Mouse (Mus musculus) Patski (cell line): ENCODE data around the gene Arl6ip4. TPM values are rescaled to one million over a fixed set of nuclear protein-coding genes. Genes with fewer than 3 reads are reported as not detected.
A peak's percentile ranks its signal among the peaks of the same experiment; 100 is the strongest.

ENCODE experiments used
- ATAC-seq: fragments of 100-300 bp; one replicate; pipeline ENCODE4 v1.8.0; 2021
- CTCF ChIA-PET: fragments of 350-600 bp; sonication (Branson Sonifier 250); formaldehyde crosslinking; loops from one replicate; lab custom pipeline; 2022; ENCODE audit warnings: inconsistent platforms; lab: Charles Lee
- POLR2A ChIA-PET: fragments of 350-600 bp; sonication (Branson Sonifier 250); formaldehyde crosslinking; loops from one replicate; lab custom pipeline; 2022; ENCODE audit warnings: antibody characterized with exemption, inconsistent platforms; lab: Charles Lee
- DNase-seq: peaks from one replicate; pipeline ENCODE4 v3.0.0-alpha.2; 2011; ENCODE audit warnings: low read depth, low spot score
- H3K27me3 ChIP-seq: fragments of 371-371 bp; one replicate; pipeline ENCODE4 v1.5.1; 2021
- CTCF ChIP-seq: fragments of 100-300 bp; IDR thresholded peaks from one replicate; pipeline ENCODE4 v1.5.1; 2021
- in situ Hi-C: fragments of 300-500 bp; cut with MboI; formaldehyde crosslinking; loops from 3 replicates; pipeline ENCODE4 v1.11.1; 2018; ENCODE audit warnings: low pct_unique_long_range_greater_than_20kb, mixed read lengths
- polyA plus RNA-seq: library from polyadenylated mRNA; unstranded; gene quantifications from one replicate; pipeline ENCODE4 v1.2.3, GENCODE M21; 2021

The Arl6ip4 gene
- polyA plus RNA-seq, 1 experiment from 2014 or later, result 89.3 TPM

GRCm38 (mm10) chr5:124103552-124103951 lies 12.3 kb upstream of the Arl6ip4 start:
- in situ Hi-C loops, result no loop called here
- no peak for TF ChIP-seq CTCF
- ChIA-PET CTCF (interaction anchor here (1.3 kb wide), 1 partner anchor 103 kb away, joined by 3 read pairs; no protein-coding TSS in a partner anchor), POLR2A (no interaction called here)
- H3K27me3 ChIP-seq, result no peaks in the 10 kb centered on the region
- ATAC-seq (no peak), DNase-seq (no peak)

- no peak for ATAC-seq
- in situ Hi-C loops, result no loop called here
- DNase-seq, result no peak
- no peak for TF ChIP-seq CTCF
- no peaks in the 10 kb centered on the region for H3K27me3 ChIP-seq
- CTCF ChIA-PET, result interaction anchor here (0.6 to 1.9 kb wide), 10 partner anchors 9 to 186 kb away, joined by 3 to 7 read pairs (median 3); partner anchors contain the start of gene Abcb9
- POLR2A ChIA-PET, result interaction anchor here (1.0 to 1.5 kb wide), 4 partner anchors 13 to 107 kb away, joined by 3 to 5 read pairs (median 4); partner anchors contain the start of gene Abcb9
These were observed 4.7 kb upstream of the Arl6ip4 start for GRCm38 (mm10) chr5:124111077-124111741.

- peak; percentile 79 for ATAC-seq
- no peaks in the 10 kb centered on the region for H3K27me3 ChIP-seq
- in situ Hi-C loops, result no loop called here
- POLR2A ChIA-PET, result interaction anchor here (1.0 to 1.5 kb wide), 3 partner anchors 16 to 107 kb away, joined by 3 to 4 read pairs (median 3); partner anchors contain the start of gene Abcb9
- no peak for TF ChIP-seq CTCF
- peak; percentile 93 for DNase-seq
- CTCF ChIA-PET, result interaction anchor here (0.6 to 1.9 kb wide), 8 partner anchors 10 to 185 kb away, joined by 3 to 7 read pairs (median 3); partner anchors contain the start of gene Abcb9
These were observed 4.0 kb upstream of the Arl6ip4 start, which contains the start of gene Ogfod2 for GRCm38 (mm10) chr5:124111742-124112497. Ogfod2 (plus strand) TSS chr5:124112297.

- no peak for TF ChIP-seq CTCF
- no peaks in the 10 kb centered on the region for H3K27me3 ChIP-seq
- ChIA-PET CTCF (interaction anchor here (0.9 to 1.6 kb wide), 7 partner anchors 9 to 143 kb away, joined by 3 to 5 read pairs (median 3); no protein-coding TSS in a partner anchor), POLR2A (interaction anchor here (1.2 to 1.5 kb wide), 2 partner anchors 17 to 108 kb away, joined by 3 read pairs; partner anchors contain the start of gene Abcb9)
- in situ Hi-C loops, result no loop called here
- DNase-seq, result no peak
- peak; percentile 14 for ATAC-seq
These were observed 3.4 kb upstream of the Arl6ip4 start for GRCm38 (mm10) chr5:124112531-124112930.

GRCm38 (mm10) chr5:124113030-124113429 lies 2.9 kb upstream of the Arl6ip4 start:
- ATAC-seq (peak; percentile 40), DNase-seq (no peak)
- POLR2A ChIA-PET, result no interaction called here
- no peaks in the 10 kb centered on the region for H3K27me3 ChIP-seq
- in situ Hi-C loops, result no loop called here
- no peak for TF ChIP-seq CTCF
- CTCF ChIA-PET, result interaction anchor here (0.9 to 1.6 kb wide), 7 partner anchors 9 to 144 kb away, joined by 3 to 5 read pairs (median 3); no protein-coding TSS in a partner anchor

GRCm38 (mm10) chr5:124114276-124115025 lies 1.4 kb upstream of the Arl6ip4 start:
- no peak for ATAC-seq
- H3K27me3 ChIP-seq, result no peaks in the 10 kb centered on the region
- no peak for TF ChIP-seq CTCF
- in situ Hi-C loops, result no loop called here
- DNase-seq, result no peak
- POLR2A ChIA-PET, result no interaction called here
- CTCF ChIA-PET, result no interaction called here

- CTCF ChIA-PET, result no interaction called here
- DNase-seq (no peak), ATAC-seq (no peak)
- no peak for TF ChIP-seq CTCF
- POLR2A ChIA-PET, result no interaction called here
- in situ Hi-C loops, result no loop called here
- H3K27me3 ChIP-seq, result no peaks in the 10 kb centered on the region
These were observed 358 bp upstream of the Arl6ip4 start for GRCm38 (mm10) chr5:124115531-124115930.

GRCm38 (mm10) chr5:124119204-124119603 lies 3.3 kb downstream of the Arl6ip4 start:
- in situ Hi-C loops, result no loop called here
- no peak for DNase-seq
- ChIA-PET CTCF (no interaction called here), POLR2A (no interaction called here)
- no peaks in the 10 kb centered on the region for H3K27me3 ChIP-seq
- ATAC-seq, result no peak
- TF ChIP-seq CTCF, result no peak

GRCm38 (mm10) chr5:124122357-124122756 lies 6.5 kb downstream of the Arl6ip4 start:
- in situ Hi-C loops, result no loop called here
- TF ChIP-seq CTCF, result no peak
- no peaks in the 10 kb centered on the region for H3K27me3 ChIP-seq
- ChIA-PET POLR2A (interaction anchor here (0.6 kb wide), 1 partner anchor 11 kb away, joined by 3 read pairs; no protein-coding TSS in a partner anchor), CTCF (interaction anchor here (0.8 to 1.0 kb wide), 3 partner anchors 9 to 11 kb away, joined by 3 to 4 read pairs (median 3); partner anchors contain the start of gene Ogfod2)
- ATAC-seq, result no peak
- no peak for DNase-seq

- TF ChIP-seq CTCF, result no peak
- in situ Hi-C loops, result no loop called here
These were observed 9.2 kb downstream of the Arl6ip4 start for GRCm38 (mm10) chr5:124125093-124125492.

More at GRCm38 (mm10) chr5:124125093-124125492, 9.2 kb downstream of the Arl6ip4 start:
- CTCF ChIA-PET, result interaction anchor here (1.6 kb wide), 1 partner anchor 127 kb away, joined by 3 read pairs; no protein-coding TSS in a partner anchor
- no peaks in the 10 kb centered on the region for H3K27me3 ChIP-seq
- no peak for DNase-seq
- ATAC-seq, result no peak
- POLR2A ChIA-PET, result no interaction called here
